Mouse (Mus musculus) MEL (cell line): Measurements from ENCODE around the gene Oip5.

Source experiments
- CHD1 ChIP-seq: IDR thresholded peaks from 2 replicates; pipeline ENCODE4 v1.6.1; 2012; ENCODE audit warnings: low read depth, mild to moderate bottlenecking, inconsistent platforms, low read length, improper control_type of control experiment
- CHD2 ChIP-seq: IDR thresholded peaks from 2 replicates; pipeline ENCODE4 v1.6.1; 2011; ENCODE audit warnings: low read length, improper control_type of control experiment
- CTCF ChIP-seq, 3 experiments: IDR thresholded peaks in 2 of 3; conservative IDR thresholded peaks in 1 of 3; 2 replicates each; pipeline ENCODE4 v1.5.1; 2011 to 2012; ENCODE audit warnings: low read length in 3 of 3, low read depth in 2 of 3, mild to moderate bottlenecking in 2 of 3, improper control_type of control experiment in 1 of 3, inconsistent platforms in 1 of 3, mixed read lengths in 1 of 3, moderate library complexity in 1 of 3; ENCODE audit not compliant: control insufficient read depth in 1 of 3, insufficient read depth in 1 of 3, poor library complexity in 1 of 3, severe bottlenecking in 1 of 3
- TAL1 ChIP-seq: IDR thresholded peaks from 2 replicates; pipeline ENCODE4 v1.6.1; 2012; ENCODE audit warnings: mild to moderate bottlenecking, inconsistent platforms, low read length, moderate library complexity, mixed read lengths

GRCm38 (mm10) chr2:119583439-119583838 lies 34.8 kb downstream of the Oip5 start:
- TF ChIP-seq CHD2 (no peak), CTCF (IDR thresholded peaks at IDR 0.05 in 2 of 3, conservative IDR thresholded peaks at IDR 0.05 in 1 of 3; ENCODE audit: control insufficient read depth in 1 of 3, insufficient read depth in 1 of 3, low read depth in 2 of 3, low read length in 3 of 3, poor library complexity in 1 of 3, severe bottlenecking in 1 of 3) (no peak), CHD1 (no peak), TAL1 (no peak)
